Mouse (Mus musculus) heart, adult 2 months (tissue): ENCODE measurements around the gene Qrsl1.

Source experiments
- CTCF ChIP-seq: fragments of 200-600 bp; IDR thresholded peaks from 2 replicates; pipeline ENCODE4 v1.8.1; 2022; ENCODE audit warnings: antibody characterized with exemption, mild to moderate bottlenecking, moderate library complexity
- EP300 ChIP-seq: fragments of 200-500 bp; IDR thresholded peaks from 2 replicates; pipeline ENCODE4 v1.6.1; 2011; ENCODE audit warnings: low read depth, low read length, control low read depth; ENCODE audit not compliant: insufficient read depth

GRCm38 (mm10) chr10:43927736-43928135 is 26.2 kb upstream of the Qrsl1 start:
- TF ChIP-seq CTCF, result no peak
- no peak for TF ChIP-seq EP300
